Mouse (Mus musculus) midbrain, embryonic 14.5 days (tissue): ENCODE measurements around the gene Phip. TPM values are rescaled to one million over a fixed set of nuclear protein-coding genes. Genes with fewer than 3 reads are reported as not detected.

Source experiments
- ATAC-seq: fragments of 200-750 bp; cut with Nextera tagmentation; 2 replicates; pipeline ENCODE4 v1.8.0; 2017; ENCODE audit warnings: moderate number of reproducible peaks, moderate library complexity; ENCODE audit not compliant: low FRiP score, low TSS enrichment
- DNase-seq: peaks from one replicate; pipeline ENCODE4 v3.0.0-alpha.2; 2015
- H3K27ac ChIP-seq: fragments of 300-500 bp; sonication (generic); replicated peaks from 2 replicates; pipeline ENCODE4 v1.5.1; 2014; ENCODE audit warnings: mild to moderate bottlenecking, low read depth, low read length, moderate library complexity
- H3K27me3 ChIP-seq: fragments of 300-500 bp; sonication (generic); 2 replicates; pipeline ENCODE4 v1.6.1; 2014; ENCODE audit warnings: low read length, control low read depth, mixed read lengths; ENCODE audit not compliant: control insufficient read depth, insufficient read depth
- H3K36me3 ChIP-seq: fragments of 300-500 bp; sonication (generic); 2 replicates; pipeline ENCODE4 v1.6.1; 2014; ENCODE audit warnings: low read length, control low read depth; ENCODE audit not compliant: control insufficient read depth, insufficient read depth
- H3K4me1 ChIP-seq: fragments of 300-500 bp; sonication (generic); 2 replicates; pipeline ENCODE4 v1.6.1; 2014; ENCODE audit warnings: mild to moderate bottlenecking, antibody characterized with exemption, low read length, control low read depth; ENCODE audit not compliant: control insufficient read depth, insufficient read depth
- H3K4me2 ChIP-seq: fragments of 300-500 bp; sonication (generic); 2 replicates; pipeline ENCODE4 v1.6.1; 2014; ENCODE audit warnings: mild to moderate bottlenecking, low read length, moderate library complexity
- H3K4me3 ChIP-seq: fragments of 300-500 bp; sonication (generic); replicated peaks from 2 replicates; pipeline ENCODE4 v1.5.1; 2014; ENCODE audit warnings: low read depth, low read length
- H3K9ac ChIP-seq: fragments of 300-500 bp; sonication (generic); replicated peaks from 2 replicates; pipeline ENCODE4 v1.6.1; 2014; ENCODE audit warnings: mild to moderate bottlenecking, low read length, moderate library complexity
- H3K9me3 ChIP-seq: fragments of 300-500 bp; sonication (generic); 2 replicates; pipeline ENCODE4 v1.6.1; 2016; ENCODE audit warnings: low read length, control low read depth, mixed read lengths; ENCODE audit not compliant: control insufficient read depth
- whole genome bisulfite sequencing: fragments of 180-500 bp; shearing (Covaris S2); extraction: QIAGEN DNeasy Blood & Tissue Kit; methylation state at CpG from one replicate; pipeline ENCODE4 v1.1.7; 2014; 5-methylcytosine and 5-hydroxymethylcytosine counted together
- polyA plus RNA-seq: library from polyadenylated mRNA; unstranded; fragments of >200 nt; fragmentation: Nextera tagmentation; extraction: Ambion mirVana; gene quantifications from 2 replicates; pipeline ENCODE4 v1.2.1, GENCODE M21; 2014

Phip gene
- polyA plus RNA-seq, 1 experiment from 2014 or later: 122 TPM

DNA sequence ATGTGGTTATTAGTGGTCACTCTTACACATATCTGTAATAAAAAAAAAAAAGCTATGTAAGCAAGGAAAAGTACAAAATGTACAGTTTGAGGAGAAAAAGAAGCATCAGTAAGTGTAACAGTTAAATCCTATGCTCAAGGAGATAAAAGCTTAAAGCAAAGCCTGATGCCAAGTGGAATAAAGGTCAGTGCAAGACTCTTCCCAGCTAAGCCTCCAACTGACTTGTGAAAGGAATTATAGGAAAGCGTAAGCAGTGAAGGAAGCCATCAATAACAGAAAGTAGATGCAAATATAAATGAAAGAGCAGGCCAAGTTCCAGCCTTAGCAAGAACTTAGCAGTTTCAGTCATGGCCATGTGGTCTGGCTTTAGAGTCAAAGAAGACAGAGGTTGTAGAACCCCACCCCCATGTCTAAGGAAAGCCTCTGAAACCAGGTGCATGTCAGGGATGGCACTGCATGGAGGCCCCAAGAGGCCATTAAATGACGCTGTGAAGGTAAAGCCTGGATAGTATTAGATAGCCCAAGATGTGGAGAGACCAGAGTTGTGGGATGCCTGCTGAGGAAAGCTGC lies 23.8 kb downstream of the Phip start:
- 90% methylated on average over 2 of the region's 2 CpGs for WGBS
- no peak overlapping the region for H3K27ac ChIP-seq
- no peaks in the 10 kb centered on the region for H3K9me3 ChIP-seq
- H3K4me3 ChIP-seq: no peak overlapping the region
- no peak overlapping the region for H3K9ac ChIP-seq
- 0 out of 2 replicates have a peak, but pooled peaks cover 3% of the 10 kb centered on the region for H3K4me1 ChIP-seq
- peaks cover 19% of the 10 kb centered on the region for H3K36me3 ChIP-seq
- no peaks in the 10 kb centered on the region for H3K27me3 ChIP-seq
- H3K4me2 ChIP-seq: no peak overlapping the region
- no peak for ATAC-seq
- DNase-seq: no peak

DNA sequence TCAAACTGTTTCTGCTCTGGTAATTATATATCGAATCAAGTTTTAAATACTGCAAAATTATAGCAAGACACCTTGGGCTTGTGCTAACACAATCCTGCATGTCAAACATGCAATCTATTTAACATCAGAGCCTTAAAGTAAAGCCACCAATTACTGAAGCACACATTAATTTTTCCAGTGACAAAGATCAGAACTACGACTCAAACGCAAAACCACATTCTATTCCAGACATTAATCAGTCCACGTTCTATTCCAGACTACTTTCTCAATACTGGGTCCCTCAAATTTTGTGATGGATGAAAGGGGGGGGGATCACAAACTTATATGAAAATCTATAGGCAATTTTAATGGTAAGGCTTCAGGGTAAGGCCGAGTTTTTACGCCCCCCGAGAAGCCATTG lies 68.1 kb downstream of the Phip start:
- ATAC-seq: no peak
- H3K27ac ChIP-seq: no peak overlapping the region
- 97% methylated on average over 7 of the region's 7 CpGs for WGBS
- H3K27me3 ChIP-seq: no peaks in the 10 kb centered on the region
- H3K9me3 ChIP-seq: no peaks in the 10 kb centered on the region
- no peak for DNase-seq
- no peak overlapping the region for H3K4me2 ChIP-seq
- H3K4me1 ChIP-seq: no peaks in the 10 kb centered on the region
- no peak overlapping the region for H3K9ac ChIP-seq
- peaks cover 66% of the 10 kb centered on the region for H3K36me3 ChIP-seq
- no peak overlapping the region for H3K4me3 ChIP-seq

DNA sequence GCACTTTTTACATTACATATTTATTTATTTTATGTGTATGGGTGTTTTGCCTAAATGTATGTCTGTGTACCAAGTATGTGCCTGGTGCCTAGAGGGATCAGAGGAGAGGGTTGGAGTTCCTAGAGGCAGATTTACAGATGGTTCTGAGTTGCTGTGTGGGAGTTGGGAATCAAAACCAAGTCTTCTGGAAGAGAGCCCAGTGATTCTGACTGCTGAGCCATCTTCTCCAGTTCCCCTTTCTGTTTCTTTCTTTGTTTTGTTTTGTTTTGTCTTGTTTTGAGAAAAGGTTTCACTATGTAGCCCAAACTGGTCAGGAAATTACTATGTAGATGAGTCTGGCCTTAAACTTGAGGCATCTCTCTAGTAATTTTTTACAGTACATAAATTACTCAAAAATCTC lies 86.7 kb downstream of the Phip start:
- H3K9me3 ChIP-seq: no peaks in the 10 kb centered on the region
- no peak overlapping the region for H3K9ac ChIP-seq
- H3K27ac ChIP-seq: no peak overlapping the region
- ATAC-seq (no peak), DNase-seq (no peak)
- H3K4me2 ChIP-seq: no peak overlapping the region
- no peaks in the 10 kb centered on the region for H3K4me1 ChIP-seq
- no peak overlapping the region for H3K4me3 ChIP-seq
- H3K36me3 ChIP-seq: peaks cover 61% of the 10 kb centered on the region
- no peaks in the 10 kb centered on the region for H3K27me3 ChIP-seq

DNA sequence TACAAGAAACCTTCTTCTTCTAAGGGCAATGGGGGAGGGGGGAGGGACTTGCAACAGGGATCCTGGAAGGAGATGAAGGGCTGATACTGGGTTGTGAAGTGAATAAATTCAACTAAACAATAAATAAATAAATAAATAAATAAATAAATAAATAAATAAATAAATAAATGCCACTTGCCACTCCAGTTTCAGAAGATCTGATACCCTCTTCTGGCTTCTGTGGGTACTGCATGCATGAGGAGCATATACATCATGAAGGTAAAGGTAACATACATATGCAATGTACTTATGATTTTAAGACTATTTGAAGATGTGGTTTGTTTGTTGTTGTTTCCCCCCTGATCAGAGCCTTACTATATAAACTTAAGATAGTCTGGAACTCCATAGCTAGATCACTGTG lies 91.1 kb downstream of the Phip start:
- H3K4me2 ChIP-seq: no peak overlapping the region
- no peak overlapping the region for H3K9ac ChIP-seq
- H3K27me3 ChIP-seq: no peaks in the 10 kb centered on the region
- no peak for ATAC-seq
- H3K9me3 ChIP-seq: no peaks in the 10 kb centered on the region
- no peaks in the 10 kb centered on the region for H3K4me1 ChIP-seq
- H3K36me3 ChIP-seq: peaks cover 68% of the 10 kb centered on the region
- peak; percentile 31 for DNase-seq
- H3K27ac ChIP-seq: no peak overlapping the region
- no peak overlapping the region for H3K4me3 ChIP-seq

DNA sequence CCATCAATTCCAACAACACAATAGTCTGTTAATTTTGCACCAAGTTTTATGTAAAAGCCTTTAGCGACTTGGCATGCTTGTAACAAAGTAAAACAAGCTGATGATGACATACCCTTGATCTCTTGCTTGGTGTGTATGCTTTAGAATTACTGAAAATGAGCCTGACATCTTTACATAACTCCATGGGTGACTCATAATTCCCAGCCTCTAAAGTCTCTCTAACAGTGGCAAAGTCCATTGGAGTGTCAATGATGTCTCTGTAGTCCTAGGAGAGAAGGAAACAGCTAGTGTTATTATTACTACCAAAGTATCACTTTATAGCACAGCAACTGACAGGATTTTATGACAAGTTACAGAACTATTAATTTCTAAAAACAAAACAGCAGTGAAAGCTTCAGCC lies 98.2 kb downstream of the Phip start:
- no peaks in the 10 kb centered on the region for H3K4me1 ChIP-seq
- no peak for ATAC-seq
- DNase-seq: no peak
- H3K27me3 ChIP-seq: no peaks in the 10 kb centered on the region
- no peak overlapping the region for H3K4me3 ChIP-seq
- no peak overlapping the region for H3K4me2 ChIP-seq
- H3K27ac ChIP-seq: no peak overlapping the region
- no peaks in the 10 kb centered on the region for H3K9me3 ChIP-seq
- peaks cover 78% of the 10 kb centered on the region for H3K36me3 ChIP-seq
- WGBS: 96% methylated on average over 1 of the region's 1 CpGs
- H3K9ac ChIP-seq: no peak overlapping the region

DNA sequence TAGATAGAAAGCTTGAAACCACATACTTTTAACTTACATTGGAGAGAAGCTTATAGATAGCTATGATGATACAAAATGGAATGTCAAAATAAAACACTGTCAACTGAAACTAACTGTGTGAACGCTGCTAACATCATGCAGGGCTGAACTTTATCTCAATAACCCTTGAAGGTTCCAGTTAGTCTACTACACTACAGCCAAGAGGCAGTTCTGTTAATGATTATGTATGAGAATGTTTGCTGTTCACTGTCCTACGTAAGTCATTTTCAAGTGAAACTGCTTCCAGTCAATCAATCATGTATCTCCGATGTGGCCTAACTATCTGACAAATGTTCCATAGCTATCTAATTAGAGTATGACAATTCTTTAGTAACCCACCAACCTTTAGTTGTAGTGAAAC lies 107.6 kb downstream of the Phip start:
- H3K36me3 ChIP-seq: peaks cover 33% of the 10 kb centered on the region
- no peaks in the 10 kb centered on the region for H3K4me1 ChIP-seq
- H3K9ac ChIP-seq: no peak overlapping the region
- H3K27ac ChIP-seq: no peak overlapping the region
- ATAC-seq: no peak
- H3K9me3 ChIP-seq: no peaks in the 10 kb centered on the region
- no peak overlapping the region for H3K4me3 ChIP-seq
- no peaks in the 10 kb centered on the region for H3K27me3 ChIP-seq
- no peak overlapping the region for H3K4me2 ChIP-seq
- WGBS: 90% methylated on average over 3 of the region's 3 CpGs
- DNase-seq: no peak

DNA sequence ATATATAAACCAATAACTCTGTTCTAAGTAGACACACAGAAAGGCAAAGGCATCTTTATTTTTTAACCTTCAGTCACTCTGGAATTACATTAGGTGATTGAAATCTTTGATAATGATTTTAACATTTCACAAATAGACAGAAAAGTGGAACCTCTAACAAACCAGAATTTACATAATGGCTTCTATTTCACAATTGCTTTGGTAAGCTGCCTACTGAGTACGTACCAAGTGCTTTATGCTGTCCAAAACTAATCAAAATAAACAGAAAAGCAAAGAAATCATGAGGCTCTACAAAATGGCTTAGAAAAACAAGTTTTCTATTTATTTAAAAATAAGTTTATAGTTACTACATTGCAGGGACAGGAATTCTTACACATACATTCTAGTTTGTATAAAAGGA lies 109.2 kb downstream of the Phip start:
- WGBS: 90% methylated on average over 1 of the region's 1 CpGs
- ATAC-seq (no peak), DNase-seq (no peak)

DNA sequence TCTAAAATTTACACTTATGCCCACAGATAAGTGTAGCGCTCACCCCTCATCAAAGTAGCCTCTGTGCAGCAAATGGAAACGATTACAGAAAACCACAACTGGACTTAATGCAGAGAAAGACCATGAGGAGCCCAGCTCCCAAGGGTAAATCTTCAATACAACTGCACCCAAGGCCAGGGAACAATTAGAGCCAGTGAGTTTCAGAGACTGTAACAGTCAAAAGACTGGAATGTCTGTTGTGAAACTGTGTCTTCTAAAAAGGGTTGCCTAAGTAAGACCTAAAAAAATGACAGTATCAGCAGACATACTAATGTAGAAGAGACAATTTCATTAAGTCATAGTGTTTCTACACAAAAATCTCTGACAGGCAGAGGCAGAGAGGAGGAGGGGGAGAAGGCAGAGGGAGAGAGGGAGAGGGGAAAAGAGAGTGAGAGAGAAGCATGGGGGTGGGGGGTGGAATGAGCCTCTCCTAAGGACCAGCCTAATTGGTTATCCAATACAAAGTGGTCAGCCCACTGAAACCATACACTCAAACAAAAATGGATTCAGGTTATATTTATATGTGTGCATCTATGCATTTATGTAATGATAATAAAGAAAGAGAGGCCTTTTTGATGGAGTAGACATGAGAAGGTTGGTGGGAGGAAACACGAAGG lies 113.4 kb downstream of the Phip start:
- WGBS: 93% methylated on average over 3 of the region's 3 CpGs
- H3K36me3 ChIP-seq: 0 out of 2 replicates have a peak, but pooled peaks cover 5% of the 10 kb centered on the region
- no peaks in the 10 kb centered on the region for H3K27me3 ChIP-seq
- no peak overlapping the region for H3K9ac ChIP-seq
- no peak overlapping the region for H3K27ac ChIP-seq
- no peak; the same call in 1 of the 2 replicates for ATAC-seq
- no peak for DNase-seq
- H3K4me2 ChIP-seq: no peak overlapping the region
- no peaks in the 10 kb centered on the region for H3K9me3 ChIP-seq
- no peaks in the 10 kb centered on the region for H3K4me1 ChIP-seq
- no peak overlapping the region for H3K4me3 ChIP-seq

More for the DNA sequence above, 109.2 kb downstream of the Phip start:
- H3K36me3 ChIP-seq: peaks cover 24% of the 10 kb centered on the region
- no peak overlapping the region for H3K27ac ChIP-seq
- no peak overlapping the region for H3K4me3 ChIP-seq
- H3K9ac ChIP-seq: no peak overlapping the region
- no peaks in the 10 kb centered on the region for H3K9me3 ChIP-seq
- no peaks in the 10 kb centered on the region for H3K4me1 ChIP-seq
- H3K27me3 ChIP-seq: no peaks in the 10 kb centered on the region
- H3K4me2 ChIP-seq: no peak overlapping the region

DNA sequence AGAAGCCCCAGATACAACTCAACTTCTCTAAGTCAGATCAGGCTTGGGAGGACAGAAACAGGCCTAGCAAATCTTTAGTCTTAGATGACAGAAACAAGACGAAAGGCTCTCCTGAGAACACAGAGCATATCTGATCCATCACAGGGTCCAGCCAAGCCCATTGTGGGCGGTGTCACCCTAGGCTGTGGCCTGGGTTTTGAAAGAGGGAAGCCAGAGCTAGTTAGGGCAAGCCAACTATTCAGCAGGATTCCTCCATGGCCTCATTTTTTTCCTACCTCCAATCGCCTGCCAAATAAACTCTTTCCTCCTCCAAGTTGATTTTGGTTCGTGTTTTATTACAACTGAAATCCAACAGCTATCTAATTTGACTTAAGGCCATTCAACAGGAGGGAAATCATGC lies 114.0 kb downstream of the Phip start:
- ATAC-seq (no peak), DNase-seq (no peak)
- no peaks in the 10 kb centered on the region for H3K27me3 ChIP-seq
- no peak overlapping the region for H3K27ac ChIP-seq
- no peak overlapping the region for H3K4me3 ChIP-seq
- no peaks in the 10 kb centered on the region for H3K4me1 ChIP-seq
- WGBS: 90% methylated on average over 4 of the region's 4 CpGs
- no peaks in the 10 kb centered on the region for H3K9me3 ChIP-seq
- H3K9ac ChIP-seq: no peak overlapping the region
- H3K36me3 ChIP-seq: 0 out of 2 replicates have a peak, but pooled peaks cover 3% of the 10 kb centered on the region
- no peak overlapping the region for H3K4me2 ChIP-seq
